Mouse (Mus musculus) NIH3T3 (cell line): ENCODE data around the gene Il15ra.

ENCODE experiments used
- DNase-seq: peaks from one replicate; pipeline ENCODE4 v3.0.0-alpha.2; 2012; ENCODE audit warnings: low read depth

The Il15ra gene

GRCm38 (mm10) chr2:11705201-11706025 lies at the start of gene Il15ra:
TSS of gene Il15ra (plus strand) at chr2:11705290.
- peak; percentile 47 for DNase-seq

GRCm38 (mm10) chr2:11657581-11657980 lies 47.5 kb upstream of the Il15ra start:
- no peak for DNase-seq

DNA sequence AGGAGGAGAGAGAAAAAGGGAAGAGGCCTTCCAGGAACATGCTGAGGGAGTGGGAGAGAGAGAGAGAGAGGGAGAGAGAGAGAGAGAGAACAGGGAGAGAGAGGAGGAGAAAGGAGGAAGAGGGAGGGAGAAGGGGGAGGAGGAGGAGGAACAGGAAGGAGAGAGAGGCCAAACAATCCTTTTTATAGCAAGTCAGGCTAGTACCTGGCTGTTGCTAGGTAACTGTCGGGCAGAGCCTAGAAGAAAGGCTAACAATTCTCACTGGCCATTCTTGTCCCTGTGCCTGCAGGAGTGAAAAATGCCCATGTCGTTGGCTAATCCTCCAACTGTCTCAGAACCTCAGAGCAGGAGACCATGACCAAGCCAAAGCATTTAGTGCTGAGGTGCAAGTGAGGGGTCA lies 45.8 kb upstream of the Il15ra start:
- DNase-seq, result no peak

GRCm38 (mm10) chr2:11662143-11662906 lies 42.8 kb upstream of the Il15ra start:
- DNase-seq, result no peak

DNA sequence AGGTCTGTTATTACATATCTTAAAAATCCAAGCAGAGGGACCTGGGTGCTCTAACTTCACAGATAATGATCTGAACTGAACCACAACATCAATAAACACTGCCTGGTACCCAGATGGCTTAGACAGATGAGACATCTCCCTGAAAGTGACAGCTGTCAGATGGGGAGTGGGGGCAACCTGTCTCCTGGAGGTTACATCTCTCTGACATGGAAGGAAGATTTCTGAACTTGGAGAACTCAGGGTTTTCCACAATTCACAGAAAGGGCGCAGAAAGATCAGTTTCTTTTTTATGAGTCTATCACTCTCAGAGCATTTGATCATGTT lies 42.2 kb upstream of the Il15ra start:
- no peak for DNase-seq

DNA sequence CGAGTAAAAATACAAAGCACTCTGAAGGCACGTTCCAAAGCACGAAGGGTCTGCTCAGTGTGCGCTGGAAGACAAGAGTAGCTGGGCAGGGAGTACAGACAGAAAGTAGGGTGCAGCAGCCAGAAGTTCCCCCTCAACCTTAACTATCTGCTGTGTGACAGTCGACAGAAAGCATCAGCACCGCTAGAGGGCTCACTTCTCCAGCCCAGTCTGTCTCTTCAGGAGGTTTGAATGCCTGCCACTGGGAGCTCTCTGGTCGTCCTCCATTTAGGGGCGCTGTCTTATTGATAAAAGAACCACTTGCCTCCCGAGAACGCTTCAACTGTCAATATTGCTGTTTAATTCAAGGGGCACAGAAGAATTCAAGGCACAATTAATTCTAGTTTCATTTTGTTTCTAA lies 41.1 kb upstream of the Il15ra start:
- DNase-seq, result peak; percentile 87

DNA sequence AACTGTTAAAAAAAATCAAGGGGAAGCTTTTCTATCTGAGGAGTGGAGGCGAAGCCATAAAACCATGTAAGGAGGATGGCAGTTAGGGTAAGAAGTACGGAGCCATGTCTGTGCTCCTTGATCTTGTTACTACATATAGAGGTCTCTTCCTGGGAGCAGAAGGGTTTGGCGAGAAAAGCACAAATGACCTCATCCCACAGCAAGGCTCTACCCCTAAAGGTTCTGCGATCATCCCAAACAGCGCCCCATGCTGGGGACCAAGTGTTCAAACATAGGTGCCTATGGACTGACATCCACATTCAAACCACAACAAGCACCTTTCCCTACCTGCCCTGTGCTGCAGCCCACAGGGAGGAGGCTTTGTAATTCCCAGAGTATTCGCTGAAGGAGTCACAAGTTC lies 40.7 kb upstream of the Il15ra start:
- DNase-seq, result peak; percentile 27

- no peak for DNase-seq
These were observed 40.3 kb upstream of the Il15ra start for GRCm38 (mm10) chr2:11664806-11665205.

- no peak for DNase-seq
These were observed 39.8 kb upstream of the Il15ra start for GRCm38 (mm10) chr2:11665326-11665725.

DNA sequence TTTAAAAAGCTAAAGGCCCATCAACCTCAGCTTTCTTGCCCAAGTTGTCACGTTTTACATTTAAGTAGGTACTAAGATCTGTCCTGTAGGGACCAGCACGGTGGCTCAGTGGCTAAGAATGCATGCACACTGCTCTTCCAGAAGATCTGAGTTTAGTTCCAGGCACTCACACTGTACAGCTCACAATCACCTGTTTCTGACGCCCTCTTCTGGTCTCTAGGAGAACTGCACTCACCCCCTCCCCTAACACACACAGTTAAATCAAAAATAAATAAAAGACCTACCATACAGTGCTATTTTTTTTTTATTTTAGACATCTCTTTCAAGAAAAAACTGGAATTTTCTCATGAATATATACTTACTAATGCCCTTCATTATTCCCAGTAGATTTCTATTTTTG lies 32.9 kb upstream of the Il15ra start:
- peak; percentile 20 for DNase-seq

- no peak for DNase-seq
These were observed 25.5 kb upstream of the Il15ra start for GRCm38 (mm10) chr2:11679626-11680025.

DNA sequence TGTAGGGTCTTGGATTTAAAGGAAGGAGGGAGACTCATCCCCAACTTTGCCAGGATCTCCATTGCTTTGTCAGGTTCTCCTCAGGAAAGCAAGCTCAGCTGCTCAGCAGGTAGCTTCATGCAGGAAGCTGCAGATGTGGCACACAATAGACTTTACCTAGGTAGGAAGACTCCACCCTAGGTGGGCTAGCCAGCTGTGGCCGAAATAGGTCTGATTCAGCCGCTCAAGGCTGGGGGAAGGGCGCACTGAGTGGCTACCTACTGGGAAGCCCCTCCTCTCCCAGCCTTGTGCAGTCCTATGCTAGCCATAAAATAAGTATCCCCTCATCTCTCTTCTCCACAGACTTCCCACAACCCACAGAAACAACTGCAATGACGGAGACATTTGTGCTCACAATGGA lies 22.4 kb upstream of the Il15ra start:
- no peak for DNase-seq

DNA sequence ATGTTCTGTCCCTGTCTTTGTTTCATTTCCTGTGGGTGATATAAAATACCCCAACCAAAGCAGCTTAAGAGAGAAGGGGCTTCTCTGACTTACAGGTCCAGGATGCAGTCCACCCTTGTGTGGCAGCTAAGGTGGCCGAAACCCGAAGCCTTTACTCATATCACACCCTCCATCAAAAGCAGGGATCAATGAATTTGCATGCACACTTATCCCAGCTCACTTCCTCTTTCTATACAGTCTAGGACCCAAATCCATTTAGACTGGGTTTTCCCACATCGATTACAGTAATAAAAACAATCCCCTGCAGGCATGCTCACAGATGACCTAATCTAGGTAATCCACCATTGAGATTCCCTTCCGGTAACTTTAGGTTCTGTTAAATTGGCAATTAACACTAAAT lies 18.6 kb upstream of the Il15ra start:
- no peak for DNase-seq

DNA sequence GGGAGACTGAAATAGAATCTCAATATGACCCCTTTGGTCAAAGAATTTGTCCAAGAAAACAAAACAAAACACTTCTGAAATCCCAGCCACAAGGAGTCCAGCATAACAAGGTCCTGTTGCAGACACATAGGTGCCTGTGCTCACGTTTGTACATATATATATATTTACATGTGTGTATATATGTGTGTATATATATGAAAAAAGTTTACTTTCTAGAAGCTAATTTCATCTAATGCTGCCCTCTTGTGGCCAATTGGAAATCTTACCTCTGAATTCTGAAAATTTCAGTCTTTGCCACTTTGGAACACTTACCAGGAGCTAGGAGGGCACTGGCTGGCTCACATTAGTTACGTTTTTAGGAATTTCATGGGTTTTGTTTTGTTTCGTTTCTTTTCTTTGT lies 17.7 kb upstream of the Il15ra start:
- DNase-seq, result peak; percentile 69

- peak; percentile 8 for DNase-seq
These were observed 14.7 kb upstream of the Il15ra start for GRCm38 (mm10) chr2:11690201-11690890.

DNA sequence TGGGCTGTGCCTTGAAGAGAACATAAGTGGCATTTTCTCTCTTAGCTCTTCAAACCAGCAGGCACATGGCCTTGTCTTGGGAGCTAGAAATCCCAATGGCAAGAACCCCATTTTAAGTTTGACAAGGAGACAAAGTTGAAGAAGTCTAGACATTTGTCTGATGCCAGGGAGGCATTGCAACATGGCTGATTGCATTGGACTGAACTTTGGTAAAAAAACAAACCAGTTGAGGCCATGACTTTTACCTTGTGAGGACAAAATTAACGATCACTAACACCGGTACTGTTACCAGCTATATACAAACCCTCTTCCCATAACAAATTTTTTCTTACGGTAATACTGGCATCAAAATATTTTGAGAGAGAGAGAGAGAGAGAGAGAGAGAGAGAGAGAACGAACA lies 11.7 kb upstream of the Il15ra start:
- DNase-seq, result no peak

DNA sequence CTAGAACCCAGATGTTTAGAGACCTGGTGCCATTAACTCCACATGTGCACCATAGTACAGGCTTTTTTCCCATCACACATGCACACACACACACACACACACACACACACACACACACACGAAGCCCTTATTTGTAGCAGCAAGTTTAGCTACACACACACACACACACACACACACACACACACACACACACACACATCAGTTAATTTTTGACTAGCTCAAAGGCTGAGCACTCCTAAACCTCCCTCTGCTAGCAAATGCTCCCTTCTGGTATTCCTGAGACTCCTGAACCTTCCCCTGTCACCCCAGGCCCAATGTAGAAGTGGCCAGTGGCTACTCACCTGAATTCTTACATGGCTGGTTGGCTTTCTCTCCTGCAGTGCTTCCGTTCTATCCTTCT lies 11.0 kb upstream of the Il15ra start:
- DNase-seq, result no peak

DNA sequence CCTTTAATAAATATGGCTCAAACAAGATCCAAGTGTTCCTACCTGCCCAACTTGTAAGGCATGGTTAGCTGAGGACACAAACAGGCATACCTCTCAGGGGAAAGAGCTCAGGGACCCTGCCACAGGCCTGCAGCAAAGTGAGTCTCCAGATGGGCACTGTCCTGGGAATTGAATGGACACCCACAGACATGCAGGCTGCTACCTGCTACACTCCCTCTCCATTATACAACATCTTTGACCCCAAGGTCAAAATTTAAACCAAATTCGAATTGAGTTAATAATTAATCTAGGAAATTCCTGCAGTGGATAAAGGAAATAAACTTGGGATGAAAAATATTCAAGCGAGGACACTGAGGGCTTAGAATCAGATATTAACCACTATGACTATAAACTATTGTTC lies 9.2 kb upstream of the Il15ra start:
- no peak for DNase-seq

- no peak for DNase-seq
These were observed 6.1 kb upstream of the Il15ra start for GRCm38 (mm10) chr2:11698994-11699393.

DNA sequence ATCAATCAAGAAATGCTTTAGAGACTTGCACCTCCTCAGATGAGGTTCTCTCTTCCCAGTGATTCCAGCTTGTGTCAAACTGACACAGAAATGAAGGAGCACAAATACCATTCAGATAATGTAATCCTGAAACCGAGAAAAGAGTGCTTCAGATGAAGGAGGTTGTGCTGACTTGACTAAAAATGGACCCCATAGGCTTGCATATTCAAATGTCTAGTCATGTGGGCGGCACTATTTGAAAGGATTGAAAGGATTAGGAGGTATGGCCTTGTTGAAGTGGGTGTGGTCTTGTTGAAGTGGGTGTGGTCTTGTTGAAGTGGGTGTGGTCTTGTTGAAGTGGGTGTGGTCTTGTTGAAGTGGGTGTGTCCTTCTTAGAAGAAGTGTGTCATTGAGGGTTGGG lies 5.2 kb upstream of the Il15ra start:
- DNase-seq, result no peak

DNA sequence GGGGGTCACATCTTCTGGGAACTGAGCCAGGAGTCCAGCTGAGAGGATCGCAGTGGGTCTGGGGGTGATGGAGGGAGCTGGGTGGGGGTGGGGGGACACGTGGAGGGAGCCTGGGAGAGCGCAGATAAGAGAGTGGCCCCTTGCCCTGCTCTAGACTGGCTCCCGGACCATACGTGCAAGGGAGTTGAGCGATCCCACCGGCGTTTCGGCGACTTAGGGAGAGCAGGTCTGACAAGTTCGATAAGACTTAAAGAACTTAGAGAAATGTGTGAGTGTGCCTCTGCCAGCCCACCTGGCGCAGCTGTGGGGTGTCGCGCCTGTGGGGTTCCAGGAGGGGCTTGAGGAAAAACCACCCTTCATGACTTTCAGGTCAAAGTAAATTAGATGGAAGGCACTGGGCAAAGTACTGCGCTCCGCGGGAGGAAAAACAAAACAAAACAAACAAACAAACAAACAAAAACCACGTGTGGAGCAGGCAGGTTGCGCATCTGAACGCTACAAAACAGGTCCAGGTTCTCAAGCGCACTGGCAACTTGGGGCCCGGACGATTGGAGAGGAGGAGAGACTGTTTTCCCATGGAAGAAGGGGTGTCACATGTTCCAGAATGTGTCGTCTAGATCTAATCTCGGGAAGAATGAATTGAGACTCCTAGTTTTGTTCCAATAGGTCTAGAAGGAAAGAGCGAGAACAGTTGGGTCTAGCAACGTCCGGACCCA lies 1.1 kb downstream of the Il15ra start:
- no peak for DNase-seq

DNA sequence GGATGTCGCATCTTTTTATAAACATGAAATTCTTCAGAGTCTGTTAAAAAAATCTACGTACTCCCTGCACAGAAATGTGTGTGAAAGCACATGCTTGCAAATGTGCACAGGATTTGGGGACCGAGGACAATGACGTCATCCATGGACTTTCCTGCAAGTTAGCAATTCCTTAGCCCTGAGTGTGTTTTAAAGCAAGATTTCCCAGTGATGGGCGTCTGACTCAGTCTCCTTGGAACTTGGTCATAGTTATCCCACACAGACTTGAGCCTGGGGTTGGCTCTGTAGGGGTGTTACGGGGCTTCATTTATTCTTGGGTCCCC lies 1.6 kb downstream of the Il15ra start:
- DNase-seq, result peak; percentile 41

- no peak for DNase-seq
These were observed 3.4 kb downstream of the Il15ra start for GRCm38 (mm10) chr2:11708538-11708937.
